Mouse (Mus musculus) brain, adult 2 months (tissue): ENCODE data around the gene Dagla.

Experiments used
- DNase-seq: peaks from one replicate; pipeline ENCODE4 v3.0.0; 2011; ENCODE audit warnings: low read depth, low spot score

Gene Dagla

DNA sequence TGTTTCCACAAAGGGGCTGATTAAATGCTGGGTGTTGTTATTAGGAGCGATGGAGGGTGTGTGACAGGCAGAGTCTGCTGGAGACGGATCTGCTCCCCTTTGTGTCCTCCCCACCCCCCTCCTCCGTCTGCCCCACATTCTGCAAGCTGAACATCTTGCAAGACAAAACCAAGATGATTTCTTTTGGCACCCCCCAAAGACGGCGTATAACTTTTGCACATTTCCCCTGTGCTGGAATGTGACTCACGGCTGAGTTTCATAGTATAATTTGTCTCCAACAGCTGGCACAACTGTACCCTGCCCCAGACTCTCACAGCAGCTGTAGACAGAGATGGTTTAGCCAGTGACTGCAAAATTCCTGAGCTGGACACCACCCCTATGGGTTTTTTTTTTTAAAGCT is 3.3 kb upstream of the Dagla start:
- peak; percentile 81 for DNase-seq

DNA sequence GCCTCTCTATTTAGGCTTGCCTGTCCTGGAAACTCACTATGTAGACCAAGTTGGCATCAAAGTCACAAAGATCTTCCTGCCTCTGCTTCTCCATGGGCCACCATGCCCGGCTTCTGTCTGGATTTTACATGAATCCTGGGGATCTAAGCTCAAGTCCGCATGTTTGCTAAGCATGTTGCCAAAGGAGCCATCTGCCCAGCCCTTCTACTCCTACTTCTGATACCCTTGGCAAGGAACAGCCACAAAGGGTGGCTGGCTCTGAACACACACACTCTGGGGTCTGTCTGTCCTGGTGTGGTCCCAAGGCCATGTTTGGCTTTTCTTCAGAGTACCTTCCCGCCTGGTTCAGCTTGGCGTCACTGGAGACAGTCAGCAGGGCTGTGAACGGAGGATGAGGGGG is 2.7 kb upstream of the Dagla start:
- DNase-seq: no peak

DNA sequence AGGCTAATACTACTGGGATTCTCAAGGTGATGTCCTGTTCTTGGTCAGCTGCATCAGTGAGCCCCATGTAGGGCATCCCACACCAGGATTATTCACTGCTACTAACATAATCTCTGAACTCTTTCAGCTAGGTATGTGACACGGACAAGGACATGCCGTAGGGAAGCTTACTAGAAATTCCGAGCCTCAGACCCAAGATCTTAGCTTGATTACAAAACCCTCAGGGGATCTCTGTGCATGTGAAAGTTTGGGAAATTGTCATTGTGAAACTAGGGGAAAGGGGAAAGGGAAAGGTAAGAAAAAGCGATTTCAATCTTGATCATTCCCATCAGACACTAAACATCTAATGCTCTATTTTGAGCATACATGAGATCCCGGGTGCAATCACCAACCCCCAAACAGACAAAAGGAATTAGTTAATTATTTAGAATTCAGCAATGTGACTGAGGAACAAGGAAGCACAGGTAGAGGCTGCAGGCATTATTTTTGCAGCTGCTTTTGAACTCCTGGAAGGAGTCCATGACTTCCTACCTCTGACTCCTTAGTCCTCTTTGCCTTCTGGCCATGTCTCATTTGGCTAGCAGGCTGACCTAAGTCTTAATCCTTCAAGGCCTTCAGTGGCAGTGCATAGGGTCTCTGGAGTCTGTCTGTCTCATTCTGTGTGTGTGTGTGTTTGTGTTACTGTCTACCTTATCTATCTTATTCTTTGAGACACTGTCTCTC is 2.0 kb upstream of the Dagla start:
- DNase-seq: no peak

DNA sequence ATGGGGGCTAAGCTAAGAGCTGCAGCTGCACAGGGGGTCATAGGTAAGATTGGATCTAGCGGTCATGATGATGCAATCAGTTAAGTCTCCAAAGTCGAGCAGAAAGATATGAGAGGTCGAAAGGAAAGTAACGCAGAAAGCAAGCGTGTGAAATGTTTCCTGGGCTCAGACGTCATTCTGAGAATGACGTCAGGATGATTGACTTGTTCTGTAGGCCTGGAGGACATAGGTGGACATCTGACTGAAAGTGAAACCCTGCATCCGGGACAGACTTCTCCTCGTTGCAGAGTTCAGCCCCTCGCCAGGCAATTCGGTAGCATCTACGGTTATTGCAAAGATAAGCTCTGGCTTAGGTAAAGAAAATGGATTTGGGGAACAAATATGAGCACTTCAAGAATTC is 963 bp upstream of the Dagla start:
- DNase-seq: no peak

DNA sequence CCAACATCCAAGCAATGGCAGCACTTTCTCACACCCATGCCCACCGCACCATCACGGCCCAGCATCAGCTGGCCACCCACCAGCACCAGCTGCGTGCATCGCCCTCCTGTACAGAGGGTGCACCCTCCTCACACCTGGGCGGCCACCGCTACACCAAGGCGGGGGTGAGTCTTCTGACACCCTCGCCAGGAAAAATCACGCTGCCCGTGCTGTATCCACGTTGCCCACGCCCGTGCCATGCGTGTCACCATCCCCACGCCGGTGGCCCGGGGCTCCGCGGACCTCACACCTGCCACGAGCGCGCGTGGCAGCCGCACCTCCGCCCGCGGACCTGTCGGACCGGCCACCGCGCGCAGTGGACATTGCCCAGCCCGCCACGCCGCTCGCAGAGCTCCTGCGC is 282 bp downstream of the Dagla start:
- no peak for DNase-seq

DNA sequence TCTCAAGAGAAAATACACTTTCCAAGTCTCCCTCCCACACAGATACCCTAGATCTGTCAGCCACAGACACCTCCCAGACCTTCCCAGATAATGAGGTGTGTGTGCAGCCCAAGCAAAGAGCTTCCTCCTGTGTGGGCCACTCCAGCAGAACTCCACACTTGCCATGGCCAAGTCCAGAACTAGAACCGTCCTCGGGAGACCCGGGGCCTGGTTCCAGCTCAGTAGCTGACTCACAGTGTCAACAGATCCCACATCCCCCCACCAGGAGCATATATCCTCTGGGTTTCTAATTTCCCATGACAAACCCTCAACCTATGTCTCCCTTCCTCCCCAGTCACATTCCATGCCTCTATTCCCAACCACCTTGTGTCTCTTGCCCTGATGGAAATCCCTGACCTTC is 1.8 kb downstream of the Dagla start:
- peak; percentile 39 for DNase-seq

DNA sequence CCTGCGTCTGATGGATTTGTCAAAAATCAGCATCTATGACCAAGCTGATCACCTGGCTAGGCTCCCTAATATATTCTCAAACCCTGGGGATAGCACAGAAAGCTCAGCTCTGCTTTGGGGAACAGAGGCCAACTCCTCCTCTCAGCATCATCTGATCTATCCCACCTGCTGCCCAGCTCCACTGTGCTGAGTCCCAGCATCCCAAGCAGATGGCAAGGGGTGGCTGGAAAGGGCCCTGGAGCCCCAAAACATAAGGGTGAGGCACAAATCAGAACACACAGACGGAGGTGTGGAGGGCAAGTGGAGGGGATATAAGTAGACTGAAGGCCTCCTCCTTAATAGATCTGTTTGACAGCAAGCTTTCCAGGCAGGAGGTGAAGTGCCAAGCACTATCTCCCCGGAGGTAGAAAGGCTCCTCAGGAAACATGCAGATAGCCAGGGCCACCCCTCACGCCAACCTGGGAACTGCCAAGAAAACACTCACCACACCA is 2.8 kb downstream of the Dagla start:
- DNase-seq: peak; percentile 46

DNA sequence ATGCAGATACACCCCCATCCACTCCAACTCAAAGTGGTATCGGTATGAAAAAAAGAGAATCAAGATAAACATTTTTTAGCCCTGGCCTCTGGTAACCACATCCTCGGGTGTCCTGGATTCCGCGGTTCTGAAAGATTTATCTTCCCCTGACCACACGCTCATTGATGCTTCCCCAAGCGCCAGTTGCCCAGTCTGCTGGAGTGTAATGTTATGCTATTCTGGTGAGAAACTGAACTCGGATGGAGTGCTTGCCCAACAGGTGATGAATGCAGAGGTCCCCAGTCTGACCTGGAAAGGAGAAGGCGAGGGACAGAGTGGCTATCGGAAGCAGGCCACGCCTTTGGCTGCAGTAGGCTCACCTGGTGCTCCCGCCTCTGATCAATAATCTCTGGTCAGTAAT is 3.4 kb downstream of the Dagla start:
- DNase-seq: no peak

DNA sequence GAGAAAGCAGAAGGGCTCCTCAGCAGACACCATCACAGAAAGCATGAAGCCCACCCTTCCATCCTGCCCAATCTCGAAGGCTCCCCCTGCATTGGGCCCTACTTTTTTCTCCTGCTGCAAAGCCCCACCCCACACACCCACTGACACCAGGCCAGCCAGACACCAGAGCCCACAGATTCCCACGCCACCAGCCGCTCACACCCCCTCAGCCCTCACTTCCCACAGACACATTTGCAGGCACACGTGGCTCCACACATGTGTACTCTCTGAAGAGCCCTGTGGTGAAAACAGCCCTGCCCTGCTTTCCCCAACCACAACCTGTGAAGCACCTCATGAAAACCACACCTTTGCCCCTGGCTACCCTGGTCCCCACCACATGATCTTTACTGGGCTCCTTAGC is 3.9 kb downstream of the Dagla start:
- peak; percentile 65 for DNase-seq

DNA sequence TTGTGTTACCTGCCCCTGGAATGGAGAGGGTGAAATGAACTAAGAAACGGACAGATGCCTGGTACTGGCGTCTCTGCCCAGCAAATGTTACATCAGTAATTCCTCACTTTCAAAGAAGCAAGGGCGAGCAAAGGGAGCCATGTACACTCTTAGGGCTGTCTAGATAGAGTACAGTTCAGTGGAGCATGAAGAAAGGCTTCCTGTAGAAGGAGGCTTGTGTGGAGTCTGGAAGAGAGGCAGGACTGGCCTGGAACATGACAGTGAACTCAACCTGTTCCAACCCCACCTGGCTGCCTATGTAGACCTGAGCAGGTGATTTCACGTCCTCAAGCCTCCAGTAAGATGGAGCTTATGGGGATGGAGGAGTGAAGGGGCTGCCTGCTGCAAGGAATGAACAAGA is 6.4 kb downstream of the Dagla start:
- no peak for DNase-seq

DNA sequence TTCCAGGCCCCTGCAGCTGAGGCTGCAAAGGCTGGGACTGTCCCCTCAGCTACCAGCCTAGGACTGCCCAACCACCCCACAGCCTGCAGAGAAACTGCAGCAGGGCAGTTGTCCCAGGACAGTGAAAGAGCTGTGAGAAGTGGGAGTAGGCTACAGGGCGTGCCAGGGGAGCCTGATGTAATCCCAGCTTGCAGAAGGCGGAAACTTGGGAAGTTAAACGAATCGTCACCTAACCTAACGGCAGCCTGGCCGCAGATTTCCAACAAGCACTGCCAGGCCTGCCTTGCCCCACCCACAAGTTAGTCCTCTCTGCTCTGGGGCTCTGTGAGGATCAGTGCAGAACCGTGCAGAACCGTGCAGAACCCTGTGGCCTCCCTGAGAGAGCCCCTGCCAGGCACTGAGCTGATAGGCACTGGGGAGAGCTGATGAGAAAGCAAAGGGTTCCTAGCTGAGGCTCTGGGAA is 7.6 kb downstream of the Dagla start:
- peak; percentile 65 for DNase-seq

DNA sequence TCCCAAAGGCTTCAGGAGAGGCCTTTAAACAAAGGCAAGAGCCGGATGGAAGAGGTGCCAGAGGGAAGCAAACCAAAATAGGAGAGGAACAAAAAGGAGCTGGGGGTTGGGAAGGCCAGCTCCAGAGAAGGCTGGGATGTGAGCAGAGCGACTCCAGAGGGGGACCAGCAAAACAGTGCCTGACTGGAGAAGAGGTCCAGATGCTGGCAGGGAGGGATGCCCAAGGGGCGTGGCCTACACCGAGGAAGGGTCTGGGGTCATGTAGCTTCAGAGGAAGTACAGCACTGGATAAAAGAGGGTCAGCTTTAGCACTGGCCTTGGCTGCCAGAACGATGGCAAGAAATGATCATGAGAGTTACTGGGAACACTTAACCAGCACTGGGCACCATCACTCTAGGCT is 8.4 kb downstream of the Dagla start:
- DNase-seq: peak; percentile 39

DNA sequence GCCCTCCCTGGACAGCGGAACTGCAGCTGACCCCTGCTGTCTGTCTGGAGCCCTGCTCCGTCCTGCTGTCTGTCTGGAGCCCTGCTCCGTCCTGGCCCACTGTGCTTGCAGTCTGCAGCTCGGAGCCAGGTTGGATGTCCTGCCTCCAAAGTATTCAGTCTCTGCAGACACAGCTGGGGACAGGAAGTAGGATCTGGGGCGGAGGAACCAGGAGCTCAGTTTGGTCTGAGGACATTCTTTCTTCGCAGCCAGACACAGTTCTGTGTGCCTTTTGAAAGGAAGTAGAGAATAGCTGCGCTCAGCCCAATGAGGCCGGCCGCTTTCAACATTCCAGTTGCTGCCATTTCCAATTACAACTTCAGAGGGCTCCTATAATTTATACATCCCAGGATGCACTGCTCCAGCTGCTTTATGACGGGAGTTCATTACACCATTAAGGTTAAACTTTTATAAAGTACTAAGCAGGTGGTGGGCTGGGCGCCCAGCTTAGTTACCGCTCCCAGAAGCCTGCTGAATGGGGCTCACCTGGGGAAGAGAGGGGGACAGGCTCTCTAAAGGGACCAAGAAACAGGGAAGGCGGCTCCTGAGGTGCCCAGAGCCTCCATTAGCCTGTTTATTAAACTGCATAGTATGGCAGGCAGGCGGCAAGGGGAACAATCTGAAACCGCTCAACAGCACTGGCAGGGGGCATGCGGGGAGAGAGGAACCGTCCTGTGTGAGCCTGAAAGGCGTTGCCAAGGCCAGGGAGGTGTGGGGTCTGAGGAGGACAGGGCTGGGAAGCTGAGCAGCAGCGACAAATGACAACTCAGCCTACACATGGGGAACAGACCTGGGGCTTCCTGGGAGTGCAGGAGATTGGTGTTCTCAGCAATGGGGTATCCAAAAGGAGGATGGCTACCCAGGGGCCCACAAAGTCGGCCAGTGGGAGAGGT is 9.8 kb downstream of the Dagla start:
- peak; percentile 73 for DNase-seq

DNA sequence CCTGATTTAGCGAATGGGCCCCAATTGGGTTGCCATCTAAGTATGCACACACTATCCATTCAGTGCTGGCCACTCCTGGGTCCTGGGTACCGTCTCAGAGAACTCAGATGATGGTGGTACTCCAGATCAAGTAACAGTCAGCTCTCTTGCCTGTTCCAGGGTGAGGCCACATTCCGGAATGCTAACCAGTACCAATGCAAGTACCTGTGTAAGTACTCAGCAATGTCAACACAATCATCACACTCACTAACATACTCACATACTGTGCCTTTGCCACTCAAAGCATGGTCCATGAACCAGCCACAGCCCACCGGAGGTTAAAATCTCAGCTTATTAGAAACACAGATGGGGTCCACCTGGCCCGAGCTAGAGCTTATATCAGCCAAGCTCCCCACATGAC is 10.7 kb downstream of the Dagla start:
- DNase-seq: no peak

DNA sequence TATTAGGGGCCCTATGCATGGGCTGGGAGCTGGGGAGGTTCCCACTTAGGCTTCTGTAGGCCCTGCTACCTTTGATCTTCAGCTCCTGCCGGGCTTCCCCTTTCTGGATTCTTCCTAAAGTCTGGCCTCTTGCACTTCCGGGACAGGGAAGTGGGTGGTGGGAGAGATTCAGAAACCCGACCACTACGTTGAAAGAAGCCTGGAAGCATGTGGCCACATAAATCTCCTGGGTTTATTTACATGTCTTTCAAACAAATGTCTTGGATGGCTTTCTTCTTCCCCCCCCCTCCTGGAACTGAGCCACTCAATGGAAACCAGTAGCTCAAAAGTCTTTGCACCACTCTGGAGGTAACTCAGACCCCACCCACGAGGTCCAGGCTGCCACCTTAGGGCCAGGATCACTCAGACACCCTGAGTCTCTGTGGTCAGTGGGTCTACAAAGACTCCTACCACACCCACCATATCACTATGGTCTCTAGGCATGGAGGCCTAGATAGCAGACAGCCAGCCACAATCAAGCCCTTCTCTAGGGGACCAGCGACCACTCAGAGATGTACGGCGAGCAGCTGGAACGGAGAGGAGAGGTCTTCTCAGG is 12.7 kb downstream of the Dagla start:
- no peak for DNase-seq

DNA sequence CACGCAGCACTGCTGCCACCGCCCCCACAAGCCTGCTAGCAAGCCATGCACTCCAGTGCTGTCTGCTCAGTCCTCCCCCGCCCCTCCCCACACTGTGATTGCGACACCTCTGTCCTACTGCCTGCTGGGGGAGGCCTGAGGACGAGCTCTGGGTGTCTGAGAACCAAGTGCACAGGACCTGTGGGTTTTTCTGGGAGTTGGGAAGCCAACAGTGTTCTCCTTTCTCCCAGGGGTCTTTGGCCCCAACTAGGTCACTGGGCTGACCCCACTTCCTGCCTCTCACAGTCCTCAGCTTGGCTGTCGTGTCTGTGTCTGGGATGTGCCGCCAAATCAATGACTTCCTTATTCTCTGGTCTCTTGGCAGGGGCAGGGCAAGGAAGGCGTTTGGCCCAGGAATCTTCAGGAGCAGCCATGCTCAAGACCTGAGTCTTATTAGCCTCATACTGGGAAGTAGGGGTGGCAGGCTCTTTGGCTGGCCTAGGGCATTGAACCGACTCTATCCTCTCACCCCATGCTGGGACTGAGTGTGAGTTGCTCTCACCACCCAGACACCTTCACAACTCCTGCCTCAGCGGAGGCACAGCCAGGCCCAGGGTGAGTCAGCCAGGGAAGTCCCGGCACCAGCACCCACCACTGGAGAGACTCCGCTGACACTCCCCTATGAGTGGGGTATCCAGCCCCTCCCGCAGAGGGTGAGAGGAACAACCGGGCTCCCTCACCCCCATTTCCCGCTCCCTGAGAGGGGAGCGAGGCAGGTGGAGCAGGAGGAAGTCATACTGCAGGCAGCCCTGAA is 14.3 kb downstream of the Dagla start:
- peak; percentile 87 for DNase-seq

DNA sequence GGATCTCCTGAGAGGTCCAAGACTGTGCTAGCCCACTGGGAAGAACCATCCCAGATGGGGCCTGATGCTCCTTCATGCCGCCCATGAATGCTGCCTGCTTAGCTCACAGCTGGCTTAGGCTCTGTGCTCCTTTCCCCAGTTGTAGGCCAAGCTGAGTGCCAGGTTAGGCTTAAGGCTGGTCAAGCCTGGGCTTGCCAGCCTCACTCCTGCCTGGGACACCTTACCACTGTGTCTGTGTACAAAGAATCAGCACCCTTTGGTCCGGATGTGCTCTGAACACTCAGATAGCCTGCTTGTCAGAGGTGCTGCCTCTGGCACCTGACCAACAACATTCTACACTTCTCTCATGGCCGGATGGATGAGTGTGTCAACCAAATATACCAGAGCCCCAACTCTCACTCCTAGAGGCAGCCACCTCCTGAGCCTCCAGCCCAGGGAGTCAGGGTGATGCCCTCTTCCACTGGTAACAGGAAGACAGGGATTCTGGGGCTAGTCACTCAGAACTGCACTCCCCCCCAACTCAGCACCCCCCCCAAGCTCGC is 15.0 kb downstream of the Dagla start:
- no peak for DNase-seq

DNA sequence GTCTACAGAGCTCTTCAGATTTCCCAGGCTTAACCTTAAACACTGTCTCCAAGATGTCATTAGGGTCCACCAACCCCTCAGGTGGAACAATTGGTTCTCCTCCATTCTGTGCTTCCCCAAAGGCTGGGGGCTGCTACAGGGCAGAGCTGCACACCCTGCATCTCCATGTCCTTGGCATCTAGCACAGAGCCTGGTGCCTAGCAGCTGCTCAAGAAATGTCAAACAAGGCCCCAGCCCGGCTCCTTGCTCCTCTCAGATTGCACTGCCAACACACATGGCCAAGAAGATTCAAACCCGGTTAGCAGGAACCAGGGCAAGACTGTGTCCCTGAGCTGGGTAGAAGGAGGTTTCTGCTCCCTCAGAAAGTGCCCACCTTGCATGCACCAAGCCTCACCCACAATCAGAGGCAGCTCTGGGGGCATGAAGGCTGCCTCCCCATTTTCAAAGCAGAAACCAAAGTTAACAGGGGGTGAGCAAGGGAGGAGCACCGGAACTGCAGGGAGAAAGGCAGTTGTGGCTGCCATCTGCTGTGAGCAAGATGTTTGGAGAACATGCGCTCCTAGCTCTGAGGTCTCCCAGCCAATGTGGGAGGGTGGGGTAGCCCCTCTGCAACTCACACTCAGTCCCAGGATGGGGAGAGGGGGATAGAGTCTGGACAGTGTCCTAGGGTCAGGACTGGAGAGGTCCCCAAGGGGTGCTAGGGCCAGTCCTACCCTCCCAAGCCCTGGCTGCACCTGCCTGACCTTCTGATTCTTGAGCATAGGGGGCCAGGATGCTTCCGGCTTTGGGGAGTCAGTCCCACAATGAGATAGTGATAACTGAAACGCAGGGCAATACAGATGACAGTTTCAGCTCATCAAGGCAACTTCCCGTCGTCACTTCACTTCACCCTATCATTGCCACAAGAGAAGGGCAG is 16.3 kb downstream of the Dagla start:
- peak; percentile 72 for DNase-seq

DNA sequence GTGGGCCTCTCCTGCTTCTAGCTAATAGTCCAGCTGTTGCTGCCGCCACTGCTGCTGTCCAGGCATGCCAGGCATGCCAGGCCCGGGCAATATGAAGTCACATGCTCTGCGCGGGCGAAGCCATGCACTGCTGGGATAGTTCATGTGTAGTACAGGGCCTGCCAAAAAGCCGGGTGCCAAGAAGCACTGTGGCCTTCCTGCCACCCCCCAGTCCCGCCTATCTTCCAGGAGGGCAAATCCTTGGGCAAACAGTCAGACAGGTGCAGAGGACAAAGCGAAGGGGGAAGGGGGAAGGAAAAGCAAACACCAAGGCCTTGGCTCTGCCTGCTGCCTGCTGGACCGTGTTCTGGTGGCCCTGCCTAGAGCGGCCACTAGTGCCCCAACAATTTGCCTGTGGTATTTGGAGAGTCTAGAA is 18.2 kb downstream of the Dagla start:
- no peak for DNase-seq
